Mouse (Mus musculus) testis, adult 2 months (tissue): ENCODE data around the gene Polr3g.

Experiments used
- CTCF ChIP-seq: fragments of 200-500 bp; IDR thresholded peaks from 2 replicates; pipeline ENCODE4 v1.5.1; 2012; ENCODE audit warnings: low read depth, mild to moderate bottlenecking, inconsistent platforms, low read length, moderate library complexity; ENCODE audit not compliant: control insufficient read depth, insufficient read depth, insufficient replicate concordance
- POLR2A ChIP-seq: fragments of 200-500 bp; IDR thresholded peaks from 2 replicates; pipeline ENCODE4 v1.6.1; 2012; ENCODE audit warnings: low read depth, mild to moderate bottlenecking, inconsistent platforms, low read length, moderate library complexity; ENCODE audit not compliant: control insufficient read depth

DNA sequence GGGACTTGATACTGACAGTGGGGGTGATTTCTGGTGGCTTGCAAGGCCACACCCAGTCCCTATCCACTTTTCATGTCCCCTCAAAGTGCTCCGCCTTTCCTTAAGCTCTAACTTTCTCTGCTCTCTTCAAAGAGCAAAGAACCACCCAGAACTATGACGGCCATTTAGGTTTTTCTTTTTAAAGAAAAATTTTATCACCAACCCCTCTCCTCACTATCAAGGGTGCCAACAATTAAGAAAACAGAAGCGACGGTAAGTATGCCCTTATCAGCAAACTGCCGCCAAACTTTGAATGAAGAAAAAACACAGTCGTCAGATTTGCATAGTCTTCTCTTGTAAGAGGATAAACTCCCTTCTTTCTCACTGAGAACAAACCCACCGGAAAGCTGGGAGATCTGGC is 547 bp downstream of the Polr3g start:
- no peak for TF ChIP-seq POLR2A
- no peak for TF ChIP-seq CTCF
